Mouse (Mus musculus) kidney, adult 9 months (tissue): ENCODE results near the gene Zfand3.

ENCODE experiments used
- DNase-seq: peaks from one replicate; pipeline ENCODE4 v3.0.0; 2022

Zfand3 gene

DNA sequence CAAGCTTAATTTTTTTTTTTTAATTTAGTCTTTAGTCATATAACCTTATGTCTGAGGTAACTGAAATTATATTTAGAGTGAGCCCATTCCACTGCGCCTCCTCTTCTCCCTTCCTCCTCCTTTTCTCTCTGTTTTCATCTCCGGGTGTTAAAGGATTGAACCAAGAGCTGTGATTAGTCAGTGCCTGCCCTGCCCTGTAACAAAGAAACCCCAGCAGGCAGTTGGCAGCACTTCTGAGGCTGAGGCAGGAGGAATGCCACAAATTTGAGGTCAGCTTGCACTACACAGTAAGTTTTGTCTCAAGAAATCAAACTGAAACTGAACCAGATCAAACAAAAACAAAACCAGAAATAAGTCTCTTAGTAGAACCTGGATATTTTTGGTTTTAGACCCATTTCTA, 49.3 kb downstream of the Zfand3 start:
- DNase-seq: no peak

DNA sequence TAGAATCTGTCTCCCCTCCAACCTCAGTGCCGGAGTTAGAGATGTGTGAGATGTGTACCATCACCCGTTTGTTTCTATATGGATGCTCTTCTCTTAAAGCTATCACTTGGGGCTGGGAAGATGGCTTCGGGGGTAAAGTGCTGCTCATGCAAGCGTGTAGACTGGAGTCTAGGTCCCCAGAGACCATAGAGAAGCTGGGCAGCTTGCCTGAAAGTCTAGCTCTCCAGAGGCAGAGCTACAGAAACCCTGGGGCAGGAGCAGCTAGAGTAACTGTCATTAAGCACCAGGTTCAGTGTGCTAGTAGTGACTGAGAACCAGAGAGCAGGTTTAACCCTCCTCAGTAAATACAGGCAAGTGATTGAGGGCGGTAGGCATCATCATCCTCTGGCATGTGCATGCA, 51.7 kb downstream of the Zfand3 start:
- DNase-seq: peak; percentile 58

DNA sequence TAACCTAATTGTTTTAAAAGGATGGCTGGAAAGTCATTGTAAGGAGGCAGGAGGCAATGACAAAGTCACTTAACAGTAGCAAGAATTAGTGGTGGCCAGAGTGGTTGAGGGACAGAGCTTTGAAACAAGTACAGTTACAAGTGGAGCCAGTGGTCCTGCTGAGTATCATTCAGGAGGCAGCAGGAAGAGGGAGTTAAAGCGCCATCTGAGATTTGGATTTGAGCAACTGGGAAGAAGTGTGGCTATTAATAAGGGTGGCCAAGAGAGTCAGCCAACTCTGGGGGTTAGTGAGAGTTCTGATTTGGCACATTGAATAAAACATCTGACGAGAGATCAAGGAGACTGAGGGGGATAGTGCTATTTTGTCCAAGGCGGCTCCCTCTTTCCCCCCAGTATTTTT, 54.1 kb downstream of the Zfand3 start:
- no peak for DNase-seq

DNA sequence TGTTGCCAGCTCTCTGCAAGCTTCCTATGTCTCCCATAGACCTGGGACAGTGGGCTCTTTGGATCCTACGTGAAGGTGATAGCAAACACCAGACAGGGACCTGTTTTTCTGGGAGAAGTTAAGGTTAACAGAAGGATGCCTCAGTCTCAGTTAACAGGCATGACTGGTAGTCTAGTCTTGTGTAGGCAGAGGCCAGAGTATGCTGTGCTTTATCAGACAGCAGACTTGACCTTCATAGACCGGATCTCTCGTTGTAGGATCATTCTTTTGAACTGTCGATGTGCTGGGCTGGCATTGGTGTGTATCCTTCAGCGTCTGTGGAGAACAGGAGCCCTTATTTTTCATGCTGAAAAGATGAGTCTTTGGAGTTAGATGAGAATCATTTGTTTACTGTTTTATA, 54.5 kb downstream of the Zfand3 start:
- no peak for DNase-seq

DNA sequence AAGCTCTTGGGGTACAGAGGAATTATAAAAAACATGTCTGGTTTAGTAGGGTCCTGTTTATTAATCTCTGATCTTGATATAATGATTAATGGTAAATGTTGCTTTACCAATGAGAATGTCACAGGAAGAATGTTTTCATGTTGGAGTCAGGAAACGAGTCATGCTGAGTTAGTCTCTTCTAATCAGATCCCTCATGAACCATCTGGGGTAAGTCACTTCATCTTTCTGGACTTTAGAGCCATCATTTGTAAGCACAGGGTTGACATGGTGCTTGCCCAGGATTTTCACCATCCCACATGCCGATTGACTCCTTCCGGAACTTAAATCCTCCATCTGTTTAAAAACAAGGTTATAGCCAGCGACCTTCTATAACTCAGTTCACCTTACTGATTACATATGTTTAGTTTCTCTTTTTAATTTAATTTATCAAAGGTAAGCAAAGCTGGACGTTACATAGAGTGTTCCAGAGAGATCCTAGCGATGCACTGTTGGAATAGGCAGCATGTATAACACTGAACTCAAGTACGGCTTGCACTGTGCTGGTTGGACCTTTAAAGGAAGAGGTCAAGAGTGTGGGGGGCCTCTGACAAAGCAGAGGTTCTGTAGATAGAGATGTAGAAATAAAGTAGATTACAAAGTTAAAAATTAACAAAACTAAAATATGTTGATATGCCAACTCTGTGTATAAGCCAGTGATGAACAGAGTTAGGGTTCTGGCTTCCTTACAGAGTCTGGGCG, 56.7 kb downstream of the Zfand3 start:
- no peak for DNase-seq

DNA sequence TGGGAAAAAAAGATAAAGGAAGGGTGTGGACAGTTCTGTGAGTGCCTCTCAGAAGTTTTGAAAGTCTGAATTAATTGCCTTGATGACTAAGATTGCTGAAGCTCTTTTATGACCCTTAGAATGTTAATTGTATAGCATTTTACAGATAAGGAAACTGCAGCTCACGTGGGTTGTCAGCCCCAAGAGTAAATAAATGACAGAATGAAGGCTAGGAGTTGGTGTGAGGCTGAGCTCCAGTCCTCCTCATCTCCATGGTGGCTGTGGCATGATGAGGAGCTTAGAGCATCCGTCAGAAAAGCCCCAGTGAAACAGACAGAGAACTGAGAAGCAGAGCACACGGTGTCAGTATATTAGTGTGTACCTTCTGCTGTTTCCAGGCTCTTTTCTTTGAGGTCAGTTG, 59.3 kb downstream of the Zfand3 start:
- no peak for DNase-seq

DNA sequence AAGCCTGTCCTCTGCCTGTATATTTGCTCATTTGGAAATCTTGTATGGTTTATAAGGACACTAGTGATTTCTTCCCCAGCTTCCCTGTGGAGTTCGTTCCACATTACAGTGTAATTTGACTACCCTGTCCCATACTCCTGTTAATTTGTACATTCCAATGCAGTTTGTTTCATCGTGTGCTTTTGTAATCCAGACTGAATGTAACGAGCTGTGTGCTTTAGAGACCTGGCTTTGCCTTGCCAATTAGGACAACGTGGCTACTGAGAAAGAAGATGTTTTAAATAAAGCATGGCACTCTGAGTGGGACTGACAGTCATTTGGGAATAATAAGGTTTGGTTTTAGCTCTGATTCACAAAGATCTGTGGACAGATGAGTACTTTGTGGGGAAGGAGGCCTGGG, 60.2 kb downstream of the Zfand3 start:
- DNase-seq: no peak

DNA sequence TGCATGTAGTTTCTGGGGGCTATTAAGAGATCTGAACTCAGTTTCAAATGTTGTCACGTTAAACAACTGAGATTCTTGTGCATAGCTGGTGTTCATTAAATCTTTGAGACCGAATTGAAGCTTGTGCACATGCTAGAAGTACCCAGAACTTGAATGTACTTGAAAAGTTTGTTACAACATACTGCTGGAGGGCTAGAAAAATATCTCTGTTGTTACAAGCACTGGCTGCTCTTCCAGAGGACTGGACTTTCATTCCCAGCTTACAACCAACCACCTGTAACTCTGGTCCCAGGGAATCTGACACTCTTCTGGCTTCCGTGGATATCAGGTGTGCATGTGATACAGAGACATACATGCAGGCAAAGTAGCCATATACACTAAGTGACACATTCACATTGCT, 65.2 kb downstream of the Zfand3 start:
- no peak for DNase-seq

DNA sequence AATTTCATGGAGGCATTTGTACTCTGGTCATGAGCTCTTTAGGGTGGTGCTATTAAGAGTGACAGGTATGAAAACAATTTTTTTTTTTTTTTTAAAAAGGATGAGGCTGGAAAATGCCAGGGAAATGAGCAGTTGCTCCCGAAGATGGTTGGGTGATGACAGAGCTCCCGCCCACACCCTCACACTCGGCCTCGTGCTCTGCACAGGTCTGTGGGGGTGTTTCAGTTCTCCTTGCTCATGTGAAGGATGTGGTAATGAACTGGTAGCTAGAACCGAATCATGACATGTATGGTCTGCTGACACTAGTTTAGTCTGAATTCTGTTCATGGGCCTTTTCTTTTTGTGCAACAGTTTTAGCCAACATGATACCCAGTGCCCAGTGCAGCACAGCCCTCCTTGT, 66.1 kb downstream of the Zfand3 start:
- no peak for DNase-seq

DNA sequence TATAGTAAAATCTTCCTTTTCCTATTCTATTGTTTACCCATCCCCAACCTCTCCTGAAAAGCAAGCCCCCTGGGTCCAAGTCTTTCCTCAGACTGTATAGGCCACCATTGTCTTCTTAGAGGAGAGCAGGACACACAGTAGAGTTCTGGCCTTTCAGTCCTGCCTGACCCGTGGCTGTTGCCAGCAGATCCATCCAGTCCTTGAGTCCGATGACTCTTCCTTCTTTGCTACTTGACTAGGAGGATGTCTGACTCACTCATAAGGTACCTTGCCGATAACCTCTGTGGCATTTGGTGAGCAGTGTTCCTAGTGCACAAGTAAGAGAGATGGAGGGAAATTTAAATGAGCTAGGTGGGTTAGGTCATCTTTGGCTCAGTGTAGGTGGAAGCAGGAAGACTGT, 68.1 kb downstream of the Zfand3 start:
- no peak for DNase-seq

DNA sequence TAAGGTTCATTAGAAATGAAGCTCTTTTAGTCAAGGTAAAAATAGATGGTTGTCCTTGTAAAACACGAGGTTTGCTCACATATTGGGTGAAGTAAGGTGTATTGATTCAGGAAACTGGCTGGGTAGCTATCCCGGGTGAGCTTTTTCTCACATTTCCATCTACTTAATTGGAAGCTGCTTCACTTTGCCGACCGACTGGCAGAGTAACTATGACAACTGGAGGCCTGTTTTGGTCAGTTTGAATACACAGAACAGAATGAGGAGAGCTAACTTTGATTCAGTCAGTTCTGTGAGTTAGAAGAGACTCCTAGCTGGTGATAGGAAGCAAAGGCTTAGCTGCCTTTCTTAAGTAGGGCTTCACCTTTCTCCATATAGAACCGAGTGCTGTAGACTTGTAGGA, 71.4 kb downstream of the Zfand3 start:
- no peak for DNase-seq

DNA sequence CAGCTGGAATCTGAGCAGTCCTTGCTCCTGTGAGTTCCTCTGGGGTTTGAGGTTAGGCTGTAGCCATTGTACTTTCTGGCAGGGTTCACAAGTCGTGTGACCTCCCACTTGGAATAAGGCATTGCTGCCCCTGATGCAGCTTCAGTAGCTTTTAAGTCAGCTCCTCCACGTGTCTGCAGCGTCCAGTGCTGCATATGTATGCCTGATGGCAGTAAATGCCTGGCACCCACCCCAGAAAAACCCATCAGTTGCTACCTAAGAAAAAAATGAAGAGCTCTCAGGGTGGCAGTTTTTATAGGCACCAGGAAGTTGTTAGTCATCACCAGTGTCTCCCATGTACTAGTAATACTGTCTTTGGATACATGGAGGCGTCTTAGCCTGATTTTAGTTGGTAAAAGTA, 79.5 kb downstream of the Zfand3 start:
- DNase-seq: no peak

DNA sequence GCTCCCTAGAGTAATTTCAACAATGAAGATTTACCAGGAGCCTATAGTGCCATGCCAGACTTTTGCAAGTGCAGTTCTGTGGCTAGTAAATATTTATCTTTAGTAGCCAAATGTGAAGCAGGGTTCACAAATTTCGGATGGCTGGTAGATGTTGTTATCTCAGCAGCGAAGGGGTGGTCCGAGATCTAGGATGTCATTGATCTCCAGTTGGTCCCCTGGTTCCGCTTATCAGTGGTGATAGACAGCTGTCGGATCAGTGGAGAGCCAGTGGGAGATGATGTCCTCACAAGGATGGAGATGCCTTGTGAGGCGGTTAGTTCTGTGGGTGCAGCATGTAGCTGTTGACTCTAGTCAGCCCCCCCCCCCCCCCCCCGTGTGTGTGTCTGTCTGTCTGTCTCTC, 82.2 kb downstream of the Zfand3 start:
- DNase-seq: no peak

DNA sequence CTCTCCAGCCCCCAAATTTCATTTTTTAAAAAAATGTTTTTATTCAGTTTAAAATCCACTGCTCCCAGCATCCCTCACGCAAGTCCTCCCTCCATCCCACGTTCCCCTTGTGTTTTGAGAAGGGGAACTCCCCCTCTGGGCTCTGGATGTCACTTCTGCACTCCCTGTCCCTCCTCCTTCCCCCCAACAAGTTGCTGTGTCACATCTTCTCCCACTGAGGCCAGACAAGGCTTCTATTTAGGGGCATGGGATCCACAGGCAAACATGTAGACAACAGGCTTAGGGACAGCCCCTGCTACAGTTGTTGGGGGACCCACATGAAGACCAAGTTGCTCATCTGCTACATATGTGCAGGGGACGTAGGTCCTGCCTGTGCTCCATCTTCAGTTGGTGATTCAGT, 83.9 kb downstream of the Zfand3 start:
- no peak for DNase-seq

DNA sequence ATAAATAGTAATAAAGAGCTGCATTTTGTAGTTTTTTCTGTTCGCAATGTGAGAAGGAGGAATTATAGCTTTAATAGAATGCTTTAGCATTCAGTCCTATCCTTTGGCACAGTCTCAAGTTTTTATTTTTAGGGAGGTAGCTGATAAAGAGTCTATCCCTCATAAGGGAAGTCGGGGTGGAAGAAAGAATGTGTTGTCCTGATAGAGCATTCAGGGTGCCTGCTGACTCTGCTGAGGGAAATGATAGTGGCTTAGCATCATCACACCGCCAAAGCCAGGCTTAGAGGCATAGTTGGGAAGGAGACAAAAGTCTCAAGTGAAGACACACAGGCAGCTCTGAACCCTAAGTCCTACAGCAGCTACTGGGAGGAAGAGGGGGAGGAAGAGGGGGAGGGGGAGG, 85.9 kb downstream of the Zfand3 start:
- DNase-seq: no peak

DNA sequence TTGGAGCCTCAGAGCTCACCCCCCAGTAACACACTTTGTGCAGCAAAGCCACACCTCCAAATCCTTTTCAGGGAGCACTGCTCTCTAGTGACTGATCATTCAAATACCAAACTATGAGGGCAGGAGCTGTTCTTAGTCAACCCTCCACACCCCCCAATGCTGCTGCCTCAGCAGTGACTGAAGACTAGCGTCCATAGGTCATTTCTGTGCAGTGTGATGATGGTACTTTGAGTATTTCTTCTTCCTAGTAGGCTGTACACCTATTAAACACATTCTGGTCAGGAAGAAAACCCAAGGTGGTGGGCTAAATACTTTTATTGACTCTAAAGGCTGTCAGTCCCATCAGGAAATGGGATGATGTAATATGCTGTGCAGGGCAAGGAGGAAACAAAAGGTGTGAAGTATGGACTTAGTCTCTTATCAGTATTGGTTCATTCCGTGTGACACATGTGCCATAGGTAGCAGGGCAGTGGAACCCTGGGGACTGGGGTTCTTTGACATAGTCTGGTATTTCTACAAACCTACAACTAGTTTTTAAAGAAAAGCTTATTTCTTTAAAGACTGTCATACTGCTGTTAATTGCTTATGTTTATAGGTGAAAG, 88.7 kb downstream of the Zfand3 start:
- peak; percentile 35 for DNase-seq

DNA sequence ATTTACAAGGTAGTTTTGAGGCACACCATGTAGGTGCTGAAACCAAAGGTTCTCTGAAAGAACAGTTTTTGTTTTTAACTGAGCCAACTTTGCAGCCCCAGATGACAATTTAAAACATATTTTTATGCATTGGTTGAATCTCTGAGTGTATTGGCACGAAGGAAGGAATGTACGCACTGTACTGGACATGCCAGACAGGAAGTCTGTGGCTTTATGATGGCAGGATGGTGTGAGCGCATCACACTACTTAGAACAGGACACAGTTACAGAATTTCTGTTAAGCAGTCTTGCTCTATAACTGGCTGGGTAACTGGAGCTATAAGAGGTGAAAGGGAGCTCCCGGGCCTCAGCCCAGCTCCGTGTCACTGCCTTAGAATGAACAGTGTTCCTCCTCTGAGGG, 92.6 kb downstream of the Zfand3 start:
- DNase-seq: no peak

DNA sequence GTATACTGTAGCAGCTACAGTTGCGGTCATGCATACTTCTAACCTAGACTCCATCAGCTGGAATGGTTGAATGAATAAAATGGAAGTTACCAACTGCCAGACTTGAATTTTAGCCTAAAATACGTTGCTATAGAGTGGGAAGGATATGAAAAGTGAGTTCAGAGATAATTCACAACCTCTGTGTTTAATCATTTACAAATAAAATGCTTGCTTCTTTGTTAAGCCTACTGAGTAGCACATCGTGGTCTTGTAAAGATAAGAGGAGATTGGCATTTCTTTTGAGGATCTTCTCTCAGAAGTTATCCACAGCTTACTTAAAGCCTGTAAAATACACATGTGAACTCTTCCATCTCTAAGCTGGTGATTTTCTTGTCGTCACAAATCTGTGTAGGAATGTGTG, 93.1 kb downstream of the Zfand3 start:
- DNase-seq: no peak

DNA sequence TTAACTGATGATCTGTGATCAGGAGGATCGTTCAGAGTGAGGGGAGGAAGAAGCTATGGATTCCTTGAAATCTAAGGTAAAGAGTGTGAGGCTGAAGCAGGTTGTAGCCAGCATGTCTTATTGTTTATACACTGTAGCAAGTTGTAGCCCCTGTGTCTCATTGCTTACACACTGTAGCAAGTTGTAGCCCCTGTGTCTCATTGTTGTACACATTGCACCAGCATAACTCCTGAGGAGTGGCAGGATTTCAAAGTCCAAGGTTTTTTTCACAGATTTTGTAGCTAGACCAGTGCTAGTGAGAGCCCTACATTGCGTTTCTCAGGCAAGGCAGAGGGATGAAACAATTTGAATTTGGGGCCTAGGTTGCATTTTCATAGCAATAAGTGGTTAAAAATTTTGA, 95.1 kb downstream of the Zfand3 start:
- DNase-seq: no peak

DNA sequence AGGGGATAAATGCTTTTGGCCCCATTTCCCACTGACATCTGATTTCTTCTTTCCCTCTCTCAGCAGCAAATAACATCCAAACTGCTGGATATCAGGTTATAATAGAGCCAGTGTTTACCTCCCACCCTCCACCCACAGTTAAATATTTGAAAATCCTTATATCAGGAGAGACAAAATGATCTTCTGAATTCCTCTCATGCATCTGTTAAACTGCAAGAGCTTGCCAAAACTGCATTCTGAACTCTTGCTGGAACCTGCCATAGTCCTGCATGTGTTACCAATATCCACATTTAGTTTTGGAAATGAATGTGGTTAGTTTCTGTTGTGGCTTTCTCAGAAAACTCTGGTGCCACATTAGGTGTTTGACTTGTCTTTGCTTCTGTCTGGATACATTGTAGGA, 97.3 kb downstream of the Zfand3 start:
- no peak for DNase-seq

DNA sequence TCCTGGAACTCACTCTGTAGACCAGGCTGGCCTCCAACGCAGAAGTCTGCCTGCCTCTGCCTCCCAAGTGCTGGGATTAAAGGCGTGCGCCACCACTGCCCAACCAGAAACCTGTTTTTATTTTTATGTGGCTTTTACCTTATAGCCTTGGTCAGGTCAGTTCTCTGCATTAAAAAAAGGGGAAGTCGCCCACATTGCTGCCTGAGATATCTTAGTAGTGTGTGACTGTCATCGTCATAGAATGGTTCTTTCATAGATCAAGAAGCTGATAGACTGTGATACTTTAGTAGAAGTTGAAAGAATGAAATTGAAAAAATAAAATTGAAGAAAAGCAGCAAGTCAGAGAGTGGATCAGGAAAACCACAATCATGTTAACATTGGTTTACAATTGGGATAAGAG, 98.5 kb downstream of the Zfand3 start:
- DNase-seq: no peak

DNA sequence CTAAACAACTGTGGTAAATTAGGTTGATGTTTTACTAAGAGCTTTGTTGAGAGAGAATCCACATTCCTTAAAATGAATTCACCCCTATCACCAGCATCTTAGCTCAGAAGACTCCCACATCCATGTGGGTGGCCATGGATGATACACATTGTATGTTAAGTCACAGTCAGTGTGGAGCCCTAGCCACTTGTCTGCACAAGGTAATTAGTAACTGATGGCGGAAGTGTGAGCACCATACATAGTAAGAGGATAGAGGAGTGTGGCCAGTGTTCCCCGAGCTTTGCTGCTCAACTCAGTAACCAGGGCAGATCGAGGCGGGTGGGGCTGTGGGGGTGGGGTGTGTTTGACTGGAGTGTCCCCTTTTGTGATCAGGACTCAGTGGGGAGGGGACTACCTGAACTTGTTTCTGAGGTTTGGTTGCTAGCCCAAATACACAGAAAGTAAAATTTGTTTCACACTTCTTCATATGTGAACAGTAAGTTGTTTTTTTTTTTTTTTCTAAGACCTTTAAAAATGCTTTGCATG, 99.2 kb downstream of the Zfand3 start:
- DNase-seq: no peak

DNA sequence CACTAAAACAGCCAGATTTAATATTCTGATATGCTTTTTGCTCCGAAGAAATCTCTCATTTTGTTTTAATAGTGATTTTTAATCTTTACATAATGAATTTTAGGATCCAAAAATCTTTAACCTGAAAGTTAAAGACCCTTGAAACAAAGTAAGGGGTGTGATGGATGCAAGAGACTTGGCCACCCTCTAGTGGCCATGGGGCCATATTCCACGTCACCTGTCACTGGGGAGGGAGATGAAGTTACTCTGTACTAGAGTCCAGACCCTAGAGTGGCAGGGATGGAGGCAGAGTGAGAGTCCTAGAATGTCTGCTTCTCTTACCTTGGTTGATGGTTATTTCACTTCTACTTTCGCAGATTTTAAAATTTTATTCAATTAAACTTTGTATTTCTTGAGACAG, 100.8 kb downstream of the Zfand3 start:
- DNase-seq: peak; percentile 32

DNA sequence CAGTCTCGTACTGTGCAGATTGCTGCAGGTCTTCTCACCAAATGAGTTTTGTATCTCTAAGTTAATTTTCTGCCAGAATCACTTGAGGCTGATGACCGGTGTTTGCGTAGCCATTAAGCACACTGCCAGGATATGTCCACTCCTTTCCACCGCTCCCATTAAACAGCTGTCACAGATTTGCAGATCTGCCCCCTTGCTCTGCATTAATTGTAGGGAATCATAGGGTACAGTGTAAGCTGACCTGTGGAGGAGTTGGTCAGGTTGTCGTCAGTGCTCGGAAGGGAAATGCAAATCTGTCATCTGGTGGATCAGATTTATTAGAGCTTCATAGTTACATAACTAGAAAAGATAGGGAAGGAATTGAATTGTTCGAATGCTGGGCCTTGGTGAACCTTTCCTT, 106.1 kb downstream of the Zfand3 start:
- DNase-seq: no peak

DNA sequence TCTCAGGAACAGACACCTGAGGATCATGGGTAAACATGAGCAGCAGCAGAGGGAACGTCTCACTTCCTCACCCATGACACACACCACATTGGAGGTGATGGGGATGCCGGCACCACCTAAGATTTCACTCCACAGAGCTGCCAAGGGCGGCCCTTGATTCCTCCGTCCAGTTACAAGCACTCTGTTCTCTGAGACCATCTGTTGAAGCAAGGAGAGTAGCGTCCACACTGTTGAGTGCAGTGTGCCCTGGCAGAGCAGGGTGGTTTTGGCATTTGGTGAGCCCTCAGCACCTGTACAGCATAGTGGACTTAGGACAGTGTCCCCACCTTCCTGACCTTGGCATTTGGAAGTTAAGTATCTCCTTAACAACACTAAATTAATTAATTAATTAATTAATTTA, 107.0 kb downstream of the Zfand3 start:
- DNase-seq: no peak
